Mouse (Mus musculus) lung, adult 10 weeks (tissue): ENCODE results near the gene Klc1. TPM values are rescaled to one million over a fixed set of nuclear protein-coding genes. Genes with fewer than 3 reads are reported as not detected.

Experiments
- polyA plus RNA-seq: library from polyadenylated mRNA; stranded (reverse); fragments of 350-450 nt; fragmentation: Illumina TruSeq; extraction: RNeasy Lipid Tissue Mini Kit (QIAGEN cat#74804); gene quantifications from one replicate; pipeline ENCODE4 v1.2.3, GENCODE M21; 2014; ENCODE audit warnings: low read depth, low replicate concordance; ENCODE audit not compliant: insufficient read depth

The Klc1 gene
- 88.6 TPM for polyA plus RNA-seq

DNA sequence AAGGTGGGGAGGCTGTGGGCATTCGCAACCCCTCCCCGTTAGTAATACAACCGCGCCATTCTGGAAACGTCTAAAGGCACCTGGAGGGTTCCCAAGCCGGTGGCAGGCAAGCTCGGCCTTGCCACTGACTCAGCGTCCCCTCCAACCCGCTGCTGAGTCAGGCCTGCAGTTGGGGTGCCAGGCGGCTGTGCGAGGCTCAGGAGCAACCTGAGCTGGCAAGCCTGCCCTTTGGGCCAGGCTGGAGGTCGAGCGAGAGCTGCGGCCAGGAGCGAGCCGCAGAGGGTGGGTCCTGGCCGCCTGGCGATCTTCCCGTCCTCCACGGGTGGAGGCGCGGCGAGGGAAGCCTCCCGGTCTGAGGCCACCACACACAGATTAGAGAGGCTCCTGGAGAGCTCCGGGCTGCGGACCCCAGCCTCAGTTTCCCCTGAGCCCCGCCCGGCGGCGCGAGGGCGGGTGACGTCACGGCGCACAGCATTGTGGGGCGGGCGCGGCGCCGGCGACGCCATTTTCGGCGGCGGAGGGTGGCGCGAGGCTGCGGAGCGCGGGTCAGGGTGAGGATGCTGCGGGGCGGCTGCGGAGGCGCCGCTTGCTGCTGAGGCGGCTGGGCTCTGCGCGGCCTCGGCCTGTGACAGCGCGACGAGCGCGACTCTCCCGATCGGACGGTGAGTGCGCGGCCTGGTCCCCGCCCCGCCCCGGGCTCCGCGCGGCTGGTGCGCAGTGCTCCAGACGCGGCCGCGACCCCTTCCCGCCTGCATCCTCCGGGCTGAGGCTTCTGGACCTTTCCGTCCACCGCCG lies at the start of gene Klc1:
Gene Klc1, plus strand, starts transcription at position 469 of the 795 bp plus-strand sequence.

GRCm38 (mm10) chr12:111713004-111713651 lies 45.5 kb upstream of the Klc1 start, which contains the start of the genes Bag5 and Apopt1:
Gene Bag5 (minus strand): TSS chr12:111713257.
Gene Apopt1 (plus strand): TSS chr12:111713261.

GRCm38 (mm10) chr12:111813766-111814617 lies 55.3 kb downstream of the Klc1 start, which contains the start of the genes Xrcc3 and Zfyve21:
Gene Xrcc3 (minus strand): TSS chr12:111813873.
Gene Zfyve21 (plus strand): TSS chr12:111814170.

Other genes with a start within 250 kb of the Klc1 start
- gene Eif5, start 220.8 kb upstream of the Klc1 start, polyA plus RNA-seq = 83.5 TPM
- gene Mark3, start 184.3 kb upstream of the Klc1 start, polyA plus RNA-seq = 30.1 TPM
- gene Ckb, start 86.5 kb upstream of the Klc1 start, polyA plus RNA-seq = 92.9 TPM
- gene Trmt61a, start 80.7 kb upstream of the Klc1 start, polyA plus RNA-seq = 7.4 TPM
- 31.2 TPM for gene Bag5, start 45.6 kb upstream of the Klc1 start, polyA plus RNA-seq
- 43.0 TPM for gene Apopt1, start 45.6 kb upstream of the Klc1 start, polyA plus RNA-seq
- gene Xrcc3, start 55.0 kb downstream of the Klc1 start, polyA plus RNA-seq = 0.41 TPM
- 68.0 TPM for gene Zfyve21, start 55.3 kb downstream of the Klc1 start, polyA plus RNA-seq
- 17.1 TPM for gene Ppp1r13b, start 149.3 kb downstream of the Klc1 start, polyA plus RNA-seq
- gene Atp5mpl, start 208.1 kb downstream of the Klc1 start, polyA plus RNA-seq = 580 TPM
- gene Tdrd9, start 212.7 kb downstream of the Klc1 start, polyA plus RNA-seq = not detected
- gene Rd3l, start 222.5 kb downstream of the Klc1 start, polyA plus RNA-seq = not detected